Mouse (Mus musculus) thymus, adult 2 months (tissue): Measurements from ENCODE around the gene Krtap1-4.

Source experiments
- CTCF ChIP-seq: fragments of 200-500 bp; IDR thresholded peaks from 2 replicates; pipeline ENCODE4 v1.5.1; 2012; ENCODE audit warnings: mild to moderate bottlenecking, control low read depth, low read length, moderate library complexity, borderline replicate concordance; ENCODE audit not compliant: control insufficient read depth, poor library complexity, insufficient read depth; ENCODE audit errors: extremely low read depth
- POLR2A ChIP-seq: fragments of 200-500 bp; IDR thresholded peaks from 2 replicates; pipeline ENCODE4 v1.6.1; 2012; ENCODE audit warnings: mild to moderate bottlenecking, low read length, control low read depth, moderate library complexity; ENCODE audit not compliant: control insufficient read depth, poor library complexity, insufficient read depth; ENCODE audit errors: extremely low read depth

- TF ChIP-seq CTCF = no peak
- no peak for TF ChIP-seq POLR2A
These were observed 16.9 kb downstream of the Krtap1-4 start, which contains the start of gene Krtap3-1 for GRCm38 (mm10) chr11:99566530-99566929.
